Mouse (Mus musculus): ENCODE measurements around the gene Hist1h4b.

Gene Hist1h4b

DNA sequence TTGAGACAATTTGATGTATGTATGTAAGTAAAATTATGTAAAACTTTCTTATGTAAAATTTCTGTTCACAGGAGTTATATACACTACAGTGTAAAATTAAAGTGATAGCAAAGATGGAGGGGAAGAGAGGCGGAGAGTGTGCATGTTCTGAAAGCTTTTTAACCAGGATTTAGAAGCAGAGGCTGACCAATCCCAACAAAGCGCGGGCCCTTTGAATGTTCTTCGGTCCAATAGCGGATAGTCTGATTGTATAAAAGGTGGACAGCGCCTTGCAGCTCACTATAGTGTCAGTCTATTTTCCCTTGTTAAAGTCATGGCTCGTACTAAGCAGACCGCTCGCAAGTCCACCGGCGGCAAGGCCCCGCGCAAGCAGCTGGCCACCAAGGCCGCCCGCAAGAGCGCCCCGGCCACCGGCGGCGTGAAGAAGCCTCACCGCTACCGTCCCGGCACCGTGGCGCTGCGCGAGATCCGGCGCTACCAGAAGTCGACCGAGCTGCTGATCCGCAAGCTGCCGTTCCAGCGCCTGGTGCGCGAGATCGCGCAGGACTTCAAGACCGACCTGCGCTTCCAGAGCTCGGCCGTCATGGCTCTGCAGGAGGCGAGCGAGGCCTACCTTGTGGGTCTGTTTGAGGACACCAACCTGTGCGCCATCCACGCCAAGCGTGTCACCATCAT is 4.6 kb upstream of the Hist1h4b start, which contains the start of gene Hist1h3b:
Gene Hist1h3b, plus strand, starts transcription at position 201 of the 675 bp plus-strand sequence.
- in situ Hi-C loops (cut with MboI, MseI): loop anchor here (25.0 kb wide), 2 partner anchors 860 to 1035 kb away; no protein-coding TSS in a partner anchor

DNA sequence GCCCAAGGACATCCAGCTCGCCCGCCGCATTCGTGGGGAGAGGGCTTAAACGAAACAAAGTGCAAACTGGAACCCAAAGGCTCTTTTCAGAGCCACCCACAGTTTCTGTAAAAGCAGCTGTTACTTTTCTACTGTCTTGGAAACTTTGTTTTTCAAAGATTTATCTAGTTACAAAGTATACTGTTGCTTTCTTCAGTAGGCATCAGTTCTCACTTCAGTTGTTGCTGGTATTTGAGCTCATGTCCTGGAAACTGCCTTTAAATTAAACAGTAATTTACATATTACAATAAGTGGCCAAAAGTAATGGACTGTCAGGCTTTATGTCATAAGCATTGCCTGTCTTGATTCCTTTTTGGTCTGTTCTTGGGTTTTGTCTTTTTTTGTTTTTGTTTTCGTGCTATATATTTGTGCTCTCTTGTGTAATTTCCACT is 4.1 kb upstream of the Hist1h4b start:
- in situ Hi-C loops (cut with MboI, MseI): loop anchor here (25.0 kb wide), 2 partner anchors 860 to 1035 kb away; no protein-coding TSS in a partner anchor

DNA sequence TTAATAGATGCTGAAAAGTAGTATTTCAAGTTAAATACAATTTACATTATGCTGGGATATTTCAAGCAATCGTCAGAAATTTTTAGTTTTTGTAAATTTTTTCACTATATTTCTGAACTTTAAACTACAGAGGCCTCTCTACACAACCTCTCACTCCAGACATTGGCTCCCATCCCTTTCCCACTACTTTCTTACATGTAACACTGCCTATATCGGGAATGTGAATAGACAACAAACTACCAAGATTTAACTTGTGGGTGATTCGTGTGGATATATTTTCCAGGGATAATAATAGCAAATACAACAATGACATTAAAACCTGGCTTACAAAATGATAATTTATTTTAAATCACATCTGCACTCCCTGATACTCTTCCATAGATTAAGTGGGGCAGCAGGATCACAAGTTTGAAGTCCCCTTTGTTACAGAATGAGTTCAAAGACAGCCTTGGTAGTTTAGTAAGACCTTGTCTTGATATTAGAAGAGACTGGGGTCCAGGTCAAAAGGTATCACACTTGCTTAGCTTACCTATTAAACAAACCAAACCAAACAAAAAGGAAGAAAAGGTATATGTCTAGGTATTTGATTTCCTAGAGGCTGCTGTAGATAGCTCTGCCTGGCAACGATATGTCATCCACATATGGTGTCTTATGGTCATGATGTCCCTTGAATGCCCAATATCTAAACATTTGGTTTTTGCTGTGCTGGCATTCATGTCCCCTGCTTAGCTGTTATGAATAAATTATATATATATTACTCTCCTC is 3.3 kb upstream of the Hist1h4b start:
- in situ Hi-C loops (cut with MboI, MseI): loop anchor here (25.0 kb wide), 2 partner anchors 859 to 1034 kb away; no protein-coding TSS in a partner anchor

- in situ Hi-C loops (cut with MboI, MseI): loop anchor here (25.0 kb wide), 2 partner anchors 857 to 1032 kb away; no protein-coding TSS in a partner anchor
Observed at GRCm38 (mm10) chr13:23755000-23755399, 1.8 kb upstream of the Hist1h4b start.

DNA sequence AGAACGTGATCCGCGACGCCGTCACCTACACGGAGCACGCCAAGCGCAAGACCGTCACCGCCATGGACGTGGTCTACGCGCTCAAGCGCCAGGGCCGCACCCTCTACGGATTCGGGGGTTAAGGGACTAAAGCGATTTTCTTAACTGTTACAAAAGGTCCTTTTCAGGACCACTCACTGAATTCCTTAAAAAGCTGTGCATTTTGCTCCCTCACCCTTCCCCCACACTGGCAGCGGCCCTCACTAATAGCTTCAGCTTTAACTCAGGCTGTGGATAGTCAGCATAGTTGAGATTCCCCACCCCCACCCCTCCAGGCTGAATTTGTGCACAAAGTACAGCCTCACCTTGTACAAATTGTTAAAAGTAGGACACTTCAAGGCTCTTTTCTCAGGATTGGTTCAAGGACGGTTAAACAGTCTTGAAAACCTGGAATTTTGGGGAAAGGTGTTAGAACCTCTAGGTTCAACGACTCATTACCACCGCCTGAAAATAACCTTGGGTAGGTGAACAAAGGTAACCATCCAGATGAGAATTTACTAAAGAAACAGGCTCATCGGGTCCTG is 479 bp downstream of the Hist1h4b start:
- in situ Hi-C loops (cut with MboI, MseI): loop anchor here (25.0 kb wide), 2 partner anchors 855 to 1030 kb away; no protein-coding TSS in a partner anchor

DNA sequence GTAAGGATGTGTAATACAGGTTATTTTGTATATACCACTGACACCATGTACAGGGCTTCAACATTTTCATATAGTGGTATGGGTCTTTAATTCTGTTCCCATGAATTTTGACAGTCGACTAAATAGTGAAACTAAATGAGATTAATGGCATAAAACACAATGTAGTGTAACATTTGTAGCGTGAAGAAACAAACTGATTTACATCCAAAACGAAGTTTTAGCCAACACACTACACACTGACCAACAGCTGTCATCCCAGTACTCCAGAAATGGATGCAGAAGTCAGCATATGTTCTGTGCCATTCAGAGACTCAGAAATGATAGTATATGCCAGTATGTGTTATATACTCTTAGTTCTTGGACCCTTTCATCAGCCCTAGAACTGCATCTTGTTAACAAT is 1.1 kb downstream of the Hist1h4b start:
- in situ Hi-C loops (cut with MboI, MseI): loop anchor here (25.0 kb wide), 2 partner anchors 854 to 1029 kb away; no protein-coding TSS in a partner anchor

DNA sequence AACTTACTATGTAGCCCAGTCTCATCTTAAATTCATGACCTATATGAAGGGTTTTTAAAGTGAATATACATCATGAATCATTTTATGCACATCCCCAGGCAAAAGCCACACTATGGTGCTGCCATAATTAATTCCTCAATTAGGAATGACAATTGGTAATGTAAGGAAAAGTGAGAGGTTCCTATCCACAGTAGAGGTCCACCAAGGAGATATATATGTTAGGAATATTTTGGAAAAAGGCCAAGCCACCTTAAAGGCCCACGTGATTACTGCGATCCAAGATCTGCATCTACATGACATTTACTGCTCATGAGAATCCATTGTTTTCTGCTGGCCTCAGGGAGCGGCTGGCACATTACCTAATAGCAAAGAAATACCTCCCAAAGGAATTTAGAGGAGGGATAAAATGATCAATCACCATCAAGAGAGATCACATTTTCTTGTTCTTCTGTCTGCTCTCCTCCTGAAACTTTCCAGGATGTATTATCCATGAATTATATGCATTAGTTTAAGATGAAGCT is 2.5 kb downstream of the Hist1h4b start:
- in situ Hi-C loops (cut with MboI, MseI): loop anchor here (25.0 kb wide), 2 partner anchors 853 to 1028 kb away; no protein-coding TSS in a partner anchor

GRCm38 (mm10) chr13:23759916-23760239 is 3.1 kb downstream of the Hist1h4b start:
- in situ Hi-C loops (cut with MboI, MseI): loop anchor here (25.0 kb wide), 2 partner anchors 852 to 1027 kb away; no protein-coding TSS in a partner anchor

DNA sequence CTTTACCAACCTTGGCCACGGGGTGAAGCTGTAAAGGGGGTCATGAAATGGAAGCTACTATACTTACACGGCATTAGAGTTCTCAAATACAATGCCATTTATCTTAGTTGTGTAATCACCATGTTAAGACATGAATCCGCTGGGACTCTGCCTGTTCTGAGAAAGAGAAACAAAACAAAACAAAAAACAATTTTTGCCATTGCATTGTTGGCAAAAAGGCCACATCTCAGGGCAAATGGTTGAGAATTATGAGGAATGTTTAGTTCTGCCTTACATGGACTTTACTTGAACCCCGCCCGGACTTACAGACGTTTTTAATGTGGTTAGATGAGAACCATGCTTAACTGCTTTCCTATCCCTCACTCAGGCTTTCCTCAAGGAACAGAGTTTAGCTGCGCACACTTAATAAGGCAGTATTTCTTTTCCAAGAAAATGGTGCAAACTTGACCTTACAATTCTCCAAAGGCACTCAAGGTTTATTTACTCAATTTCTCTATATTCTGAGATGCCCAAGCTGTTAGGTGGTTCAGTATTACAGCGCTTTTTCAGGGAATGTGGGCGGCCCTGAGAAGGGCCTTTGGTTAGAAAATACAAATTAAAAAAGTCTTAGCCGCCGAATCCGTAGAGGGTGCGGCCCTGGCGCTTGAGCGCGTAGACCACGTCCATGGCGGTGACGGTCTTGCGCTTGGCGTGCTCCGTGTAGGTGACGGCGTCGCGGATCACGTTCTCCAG is 3.6 kb downstream of the Hist1h4b start:
- in situ Hi-C loops (cut with MboI, MseI): loop anchor here (25.0 kb wide), 2 partner anchors 852 to 1027 kb away; no protein-coding TSS in a partner anchor

DNA sequence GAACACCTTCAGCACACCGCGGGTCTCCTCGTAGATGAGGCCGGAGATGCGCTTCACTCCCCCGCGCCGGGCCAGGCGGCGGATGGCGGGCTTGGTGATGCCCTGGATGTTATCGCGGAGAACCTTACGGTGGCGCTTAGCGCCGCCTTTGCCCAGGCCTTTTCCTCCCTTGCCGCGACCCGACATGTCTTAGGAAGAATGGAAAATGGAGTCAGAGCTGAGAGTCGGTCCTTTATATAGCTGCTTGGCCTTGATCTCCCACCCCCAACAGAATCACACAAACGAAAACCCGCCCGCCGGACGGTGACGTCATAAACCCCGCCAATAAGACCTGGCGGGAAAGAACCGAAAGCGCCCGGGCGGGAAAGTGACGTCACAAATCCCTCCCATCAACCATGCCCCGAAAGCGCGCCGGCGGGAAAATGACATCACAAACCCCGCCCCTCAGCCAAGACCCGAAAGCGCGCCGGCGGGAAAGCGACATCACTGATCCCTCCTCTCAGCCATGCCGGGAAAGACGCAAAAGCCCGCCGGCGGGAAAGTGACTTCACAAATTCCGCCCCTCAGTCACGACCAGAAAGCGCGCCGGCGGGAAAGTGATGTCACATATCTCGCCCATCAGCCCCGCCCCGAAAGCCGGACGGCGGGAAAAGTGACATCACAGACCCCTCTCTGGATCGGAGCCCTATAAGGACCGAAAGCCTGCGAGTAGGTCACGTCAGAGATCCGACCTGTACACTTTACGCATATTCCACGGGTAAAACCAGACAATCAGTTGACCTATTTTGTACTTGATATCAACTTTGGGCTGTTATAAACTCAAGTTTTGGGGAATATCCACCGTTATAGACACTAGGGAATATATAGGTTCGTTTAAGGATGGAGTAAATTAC is 4.4 kb downstream of the Hist1h4b start, which contains the start of gene Hist1h4a:
Gene Hist1h4a, minus strand, starts transcription at position 259 of the 893 bp plus-strand sequence.
- in situ Hi-C loops (cut with MboI, MseI): loop anchor here (25.0 kb wide), 2 partner anchors 851 to 1026 kb away; no protein-coding TSS in a partner anchor

DNA sequence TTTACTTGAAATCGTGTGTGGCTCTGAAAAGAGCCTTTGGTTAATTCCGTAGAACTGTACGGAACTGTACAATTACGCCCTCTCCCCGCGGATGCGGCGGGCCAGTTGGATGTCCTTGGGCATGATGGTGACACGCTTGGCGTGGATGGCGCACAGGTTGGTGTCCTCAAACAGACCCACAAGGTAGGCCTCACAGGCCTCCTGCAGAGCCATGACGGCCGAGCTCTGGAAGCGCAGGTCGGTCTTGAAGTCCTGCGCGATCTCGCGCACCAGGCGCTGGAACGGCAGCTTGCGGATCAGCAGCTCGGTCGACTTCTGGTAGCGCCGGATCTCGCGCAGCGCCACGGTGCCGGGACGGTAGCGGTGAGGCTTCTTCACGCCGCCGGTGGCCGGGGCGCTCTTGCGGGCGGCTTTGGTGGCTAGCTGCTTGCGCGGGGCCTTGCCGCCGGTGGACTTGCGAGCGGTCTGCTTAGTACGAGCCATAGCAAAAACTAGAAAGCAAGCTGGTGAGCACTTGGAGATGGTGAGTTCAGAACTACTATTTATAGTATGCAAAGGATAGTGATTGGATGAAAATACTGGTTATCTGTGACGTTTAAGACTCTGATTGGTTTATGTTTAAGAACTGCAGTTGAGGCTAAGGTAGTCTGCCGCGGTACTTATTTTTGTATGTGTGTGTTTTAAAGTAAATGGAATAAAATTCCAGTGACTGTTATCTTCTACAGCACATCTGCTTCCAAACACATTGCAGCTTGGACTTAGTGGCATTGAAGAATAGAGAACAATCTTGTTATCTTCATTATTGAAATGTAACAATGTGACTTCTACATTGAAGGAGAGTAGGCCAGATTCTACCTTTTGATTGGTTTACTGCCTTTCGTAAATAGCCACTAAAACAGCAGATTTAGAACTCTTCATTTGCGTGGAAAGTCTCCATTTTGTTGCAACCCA is 5.3 kb downstream of the Hist1h4b start, which contains the start of gene Hist1h3a:
Gene Hist1h3a, minus strand, starts transcription at position 516 of the 951 bp plus-strand sequence.
- in situ Hi-C loops (cut with MboI, MseI): loop anchor here (25.0 kb wide), 2 partner anchors 850 to 1025 kb away; no protein-coding TSS in a partner anchor

DNA sequence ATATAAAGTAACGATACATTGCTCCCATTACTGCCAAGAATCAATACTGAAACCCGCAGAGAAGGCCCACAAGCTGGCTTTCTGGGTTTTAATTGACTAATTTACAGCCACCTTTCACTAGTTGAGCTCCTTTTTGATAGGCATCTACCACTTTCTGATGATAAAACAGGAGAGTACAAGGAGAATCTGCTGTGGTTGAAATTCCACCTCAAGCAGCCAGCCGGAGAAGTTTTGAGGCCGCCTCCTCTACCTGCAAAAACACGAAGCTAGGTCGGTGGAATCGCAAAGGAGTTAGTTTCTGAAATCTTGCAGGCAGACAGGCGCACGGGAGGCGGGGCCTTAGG is 6.4 kb downstream of the Hist1h4b start:
- in situ Hi-C loops (cut with MboI, MseI): loop anchor here (25.0 kb wide), 2 partner anchors 849 to 1024 kb away; no protein-coding TSS in a partner anchor

DNA sequence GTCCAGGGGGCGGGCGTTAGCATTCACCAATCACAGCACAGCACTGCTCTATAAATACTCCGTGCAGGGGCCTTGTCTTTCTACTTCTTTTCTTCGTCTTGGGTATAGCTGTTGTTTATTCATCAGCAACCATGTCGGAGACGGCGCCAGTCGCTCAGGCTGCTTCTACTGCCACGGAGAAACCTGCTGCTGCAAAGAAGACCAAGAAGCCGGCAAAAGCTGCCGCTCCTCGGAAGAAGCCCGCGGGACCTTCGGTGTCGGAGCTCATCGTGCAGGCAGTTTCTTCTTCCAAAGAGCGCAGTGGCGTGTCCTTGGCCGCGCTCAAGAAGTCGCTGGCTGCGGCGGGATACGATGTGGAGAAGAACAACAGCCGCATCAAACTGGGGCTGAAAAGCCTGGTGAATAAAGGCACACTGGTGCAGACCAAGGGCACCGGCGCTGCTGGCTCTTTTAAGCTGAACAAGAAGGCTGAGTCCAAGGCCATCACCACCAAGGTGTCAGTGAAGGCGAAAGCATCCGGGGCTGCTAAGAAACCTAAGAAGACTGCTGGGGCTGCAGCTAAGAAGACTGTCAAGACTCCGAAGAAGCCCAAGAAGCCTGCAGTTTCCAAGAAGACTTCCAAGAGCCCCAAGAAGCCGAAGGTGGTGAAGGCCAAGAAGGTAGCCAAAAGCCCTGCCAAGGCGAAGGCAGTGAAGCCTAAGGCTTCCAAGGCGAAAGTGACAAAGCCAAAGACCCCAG is 6.9 kb downstream of the Hist1h4b start, which contains the start of gene Hist1h1a:
Gene Hist1h1a, plus strand, starts transcription at position 81 of the 738 bp plus-strand sequence.
- in situ Hi-C loops (cut with MboI, MseI): loop anchor here (25.0 kb wide), 2 partner anchors 849 to 1024 kb away; no protein-coding TSS in a partner anchor

- in situ Hi-C loops (cut with MboI, MseI): loop anchor here (25.0 kb wide), 2 partner anchors 848 to 1023 kb away; no protein-coding TSS in a partner anchor
Observed at GRCm38 (mm10) chr13:23764324-23765171, 7.7 kb downstream of the Hist1h4b start.

DNA sequence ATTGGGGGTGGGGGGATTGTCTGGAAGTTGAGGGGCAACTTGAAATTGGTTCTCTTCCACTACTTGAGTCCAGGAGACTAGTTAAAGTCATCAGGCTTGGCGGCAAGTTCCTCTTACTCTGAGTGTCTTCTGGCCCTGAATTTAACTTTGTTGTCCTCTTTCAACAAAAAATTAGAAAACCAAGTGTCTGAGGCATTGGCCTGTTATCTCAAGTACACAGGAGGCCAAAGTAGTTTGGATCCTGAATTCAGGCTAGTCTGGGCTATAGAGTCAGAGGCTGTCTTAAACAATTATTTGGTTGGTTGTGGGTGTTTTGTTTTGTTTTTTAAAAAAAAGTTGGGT is 8.3 kb downstream of the Hist1h4b start:
- in situ Hi-C loops (cut with MboI, MseI): loop anchor here (25.0 kb wide), 2 partner anchors 847 to 1022 kb away; no protein-coding TSS in a partner anchor

DNA sequence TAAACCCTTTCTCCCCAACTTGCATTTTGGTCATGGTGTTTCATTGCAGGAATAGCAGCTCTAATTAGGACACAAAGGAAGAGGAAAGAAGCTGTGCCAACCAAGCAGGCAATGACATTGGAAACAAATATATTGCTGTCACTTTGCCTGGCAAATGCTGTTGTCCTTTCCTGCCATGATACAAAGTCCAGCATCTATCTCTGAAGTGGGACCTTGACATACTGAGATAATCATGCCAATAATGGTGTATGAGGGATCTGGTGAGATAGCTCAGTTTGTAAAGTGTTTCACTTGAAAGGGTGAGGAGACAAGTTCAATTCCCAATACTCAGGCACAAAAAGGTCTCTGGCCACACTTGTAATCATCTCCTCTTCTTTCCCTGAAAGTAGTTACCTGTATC is 10.0 kb downstream of the Hist1h4b start:
- in situ Hi-C loops (cut with MboI, MseI): loop anchor here (25.0 kb wide), 2 partner anchors 846 to 1021 kb away; no protein-coding TSS in a partner anchor

Measured in regulatory T cell (primary cell).